Mouse (Mus musculus) cortical plate, adult 2 months (tissue): ENCODE results near the gene Frem2. TPM values are rescaled to one million over a fixed set of nuclear protein-coding genes. Genes with fewer than 3 reads are reported as not detected.

ENCODE experiments used
- H3K27ac ChIP-seq: fragments of 200-500 bp; 2 replicates; pipeline ENCODE4 v1.5.1; 2012; ENCODE audit warnings: low read length, control low read depth, inconsistent platforms; ENCODE audit not compliant: insufficient read depth
- H3K4me1 ChIP-seq: fragments of 200-500 bp; 2 replicates; pipeline ENCODE4 v1.6.1; 2011; ENCODE audit warnings: low read length; ENCODE audit not compliant: control insufficient read depth, insufficient read depth
- H3K4me3 ChIP-seq: fragments of 200-500 bp; 2 replicates; pipeline ENCODE4 v1.5.1; 2011; ENCODE audit warnings: mild to moderate bottlenecking, low read length, control low read depth; ENCODE audit not compliant: insufficient read depth
- CTCF ChIP-seq: fragments of 200-500 bp; IDR thresholded peaks from 2 replicates; pipeline ENCODE4 v1.5.1; 2011; ENCODE audit warnings: mild to moderate bottlenecking, control low read depth, low read length; ENCODE audit not compliant: insufficient read depth; ENCODE audit errors: extremely low read depth
- POLR2A ChIP-seq: fragments of 200-500 bp; IDR thresholded peaks from 2 replicates; pipeline ENCODE4 v1.6.1; 2011; ENCODE audit warnings: mild to moderate bottlenecking, low read length, control low read depth; ENCODE audit not compliant: insufficient read depth; ENCODE audit errors: extremely low read depth
- polyA plus RNA-seq: library from polyadenylated mRNA; depleted of rRNA; stranded (reverse); fragments of >200 nt; gene quantifications from 2 replicates; pipeline ENCODE4 v1.2.3, GENCODE M21; 2012

Gene Frem2
- polyA plus RNA-seq, 1 experiment = 1.3 TPM

DNA sequence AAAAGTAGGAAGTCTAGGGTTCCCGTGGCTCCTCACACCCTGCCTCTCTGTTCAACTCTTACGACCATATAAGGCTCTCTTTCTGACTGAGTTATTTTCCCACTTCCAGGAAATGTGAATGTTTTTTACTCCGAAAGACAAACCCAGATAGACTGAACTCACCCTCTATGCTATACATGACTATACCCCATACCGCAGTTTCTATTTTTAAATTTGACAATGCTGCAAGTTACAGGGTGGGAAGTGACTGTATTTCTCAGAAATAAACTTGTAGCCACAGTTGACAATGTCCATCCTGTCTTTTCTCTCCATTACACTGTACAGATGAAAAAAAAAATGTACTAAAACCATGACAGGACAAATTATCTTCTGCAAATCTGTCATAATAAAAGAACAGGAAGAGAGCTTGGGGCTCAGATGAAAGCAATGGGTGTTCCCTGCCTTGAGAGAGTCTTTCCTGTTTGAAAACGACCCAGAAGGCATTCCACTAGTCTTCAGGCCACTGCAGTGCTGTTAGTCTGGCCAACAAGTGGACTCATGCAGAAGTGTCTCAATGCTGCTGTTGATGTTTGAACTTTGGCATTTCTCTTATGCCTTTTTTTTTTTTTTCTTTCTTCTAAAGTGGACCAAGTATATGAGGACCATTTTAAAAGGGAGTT, 76.4 kb downstream of the Frem2 start:
- H3K4me1 ChIP-seq = no peaks in the 10 kb centered on the region
- TF ChIP-seq POLR2A = no peak
- no peak for TF ChIP-seq CTCF
- no peak overlapping the region; the same call in 1 of the 2 replicates for H3K27ac ChIP-seq
- H3K4me3 ChIP-seq = no peak overlapping the region

GRCm38 (mm10) chr3:53579121-53579704, 77.9 kb downstream of the Frem2 start:
- H3K4me1 ChIP-seq = no peaks in the 10 kb centered on the region
- TF ChIP-seq CTCF (no peak), POLR2A (no peak)
- no peak overlapping the region for H3K4me3 ChIP-seq
- H3K27ac ChIP-seq = no peak overlapping the region

DNA sequence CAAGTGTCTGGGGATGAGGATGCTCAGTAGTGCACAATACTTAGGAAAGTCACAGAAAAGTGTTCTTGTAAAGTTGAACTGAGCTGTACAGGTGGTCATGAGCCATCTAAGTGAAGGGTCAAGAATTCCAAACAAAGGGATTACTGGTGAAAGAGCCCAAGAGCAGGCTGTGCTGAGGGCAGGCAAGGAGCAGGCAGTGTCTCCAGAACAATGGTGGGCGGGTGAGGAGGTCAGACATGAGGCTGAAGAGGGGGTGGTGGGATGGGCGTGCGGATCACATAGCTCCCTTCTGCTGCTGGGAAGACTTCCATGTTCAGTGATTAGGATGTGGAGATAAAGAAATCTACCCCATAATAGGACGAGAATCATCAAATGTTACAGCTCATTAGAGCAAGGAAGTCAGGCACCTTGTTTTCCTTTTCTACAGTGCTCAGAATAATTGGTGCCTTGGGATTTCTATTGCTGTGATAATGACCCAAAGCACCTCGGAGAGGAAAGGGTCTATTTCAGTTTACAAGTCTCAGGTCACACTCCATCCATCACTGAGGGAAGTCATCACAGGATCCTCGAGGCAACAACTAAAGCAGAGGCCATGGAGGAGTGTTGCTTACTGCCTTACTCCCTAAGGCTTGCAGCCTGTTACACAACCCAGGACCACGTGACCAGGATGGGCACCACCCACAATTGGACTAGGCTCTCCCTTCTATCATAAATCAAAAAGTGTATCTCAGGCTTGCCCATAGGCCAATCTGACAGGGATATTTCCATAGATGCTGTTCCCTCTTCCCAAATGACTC, 80.6 kb downstream of the Frem2 start:
- TF ChIP-seq POLR2A (no peak), CTCF (no peak)
- no peaks in the 10 kb centered on the region for H3K4me1 ChIP-seq
- H3K27ac ChIP-seq = no peak overlapping the region
- H3K4me3 ChIP-seq = no peak overlapping the region

DNA sequence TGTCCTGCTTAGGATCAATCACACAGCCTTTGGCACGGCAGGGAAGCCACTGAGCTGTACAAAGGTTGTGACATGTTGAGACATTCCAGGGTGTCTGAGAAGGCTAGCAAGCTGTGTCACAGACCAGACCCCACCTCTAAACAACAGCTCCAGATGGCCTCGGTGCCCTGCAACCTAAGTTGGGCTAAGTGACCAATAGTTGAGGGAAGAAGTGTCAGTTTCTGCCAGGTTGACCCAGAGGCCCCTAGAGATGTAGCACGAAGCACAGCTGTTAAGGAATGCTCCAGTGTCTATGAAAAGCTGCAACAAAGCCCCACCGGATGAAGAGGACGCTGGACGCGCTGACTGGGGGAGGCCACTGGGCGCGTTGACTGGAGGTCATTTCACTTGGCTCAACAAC, 83.0 kb downstream of the Frem2 start:
- H3K4me3 ChIP-seq = no peak overlapping the region
- TF ChIP-seq POLR2A (no peak), CTCF (no peak)
- no peaks in the 10 kb centered on the region for H3K4me1 ChIP-seq
- H3K27ac ChIP-seq = no peak overlapping the region

- H3K4me3 ChIP-seq = no peak overlapping the region
- no peak overlapping the region for H3K27ac ChIP-seq
- no peak for TF ChIP-seq CTCF
- no peak for TF ChIP-seq POLR2A
- no peaks in the 10 kb centered on the region for H3K4me1 ChIP-seq
Measured at GRCm38 (mm10) chr3:53571663-53572062, 85.5 kb downstream of the Frem2 start.

DNA sequence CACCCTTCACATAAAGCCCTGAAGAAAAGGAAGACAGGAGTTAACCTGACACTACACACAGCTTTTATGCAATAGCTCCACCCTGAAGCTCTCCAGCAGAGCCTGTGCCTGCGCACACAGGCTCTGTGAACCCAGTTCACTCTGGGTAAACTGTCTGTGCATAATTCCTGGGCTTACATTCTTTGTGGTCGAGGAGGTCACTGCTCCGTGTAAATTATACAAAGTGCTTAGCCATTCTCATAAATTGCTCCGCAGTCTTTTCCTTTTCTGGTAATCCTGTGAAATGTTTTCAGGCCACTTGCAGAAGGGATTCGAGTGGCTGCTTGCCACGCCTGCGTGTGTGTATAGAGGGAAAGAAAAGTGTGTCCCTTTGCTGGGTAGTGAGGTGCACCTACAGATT, 92.6 kb downstream of the Frem2 start:
- H3K27ac ChIP-seq = no peak overlapping the region
- no peak for TF ChIP-seq CTCF
- no peak for TF ChIP-seq POLR2A
- no peak overlapping the region for H3K4me3 ChIP-seq
- H3K4me1 ChIP-seq = peaks cover 4% of the 10 kb centered on the region; the same call in 1 of the 2 replicates

- no peak overlapping the region for H3K27ac ChIP-seq
- peaks cover 4% of the 10 kb centered on the region; the same call in 1 of the 2 replicates for H3K4me1 ChIP-seq
- TF ChIP-seq POLR2A (no peak), CTCF (no peak)
- no peak overlapping the region for H3K4me3 ChIP-seq
Measured at GRCm38 (mm10) chr3:53563746-53564145, 93.4 kb downstream of the Frem2 start.

DNA sequence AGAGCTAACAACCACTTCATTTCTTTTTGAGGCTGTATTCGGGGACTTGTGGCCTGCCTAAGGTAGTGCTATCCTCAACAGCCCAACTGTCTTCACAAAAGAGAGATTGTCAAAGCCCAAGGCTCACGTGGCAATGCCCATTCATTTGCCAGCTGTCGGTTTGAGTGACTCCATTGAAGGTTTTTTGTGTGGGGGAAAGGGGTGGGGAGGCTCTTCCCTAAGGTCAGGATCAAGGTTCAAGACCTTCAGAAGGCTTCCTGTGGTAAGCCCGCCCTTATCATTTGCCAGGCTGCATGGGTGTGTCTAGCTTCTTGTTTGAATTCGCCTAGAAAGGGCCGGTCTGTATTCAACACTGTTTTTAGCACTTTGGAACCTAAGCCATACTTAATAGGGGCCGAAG, 95.3 kb downstream of the Frem2 start:
- Histone ChIP-seq H3K4me1 (peaks cover 4% of the 10 kb centered on the region; the same call in 1 of the 2 replicates), H3K27ac (no peak overlapping the region), H3K4me3 (no peak overlapping the region)
- no peak for TF ChIP-seq CTCF
- TF ChIP-seq POLR2A = no peak

- Histone ChIP-seq H3K27ac (no peak overlapping the region), H3K4me3 (no peak overlapping the region), H3K4me1 (peaks cover 3% of the 10 kb centered on the region; the same call in 1 of the 2 replicates)
- TF ChIP-seq CTCF = no peak
- TF ChIP-seq POLR2A = no peak
Measured at GRCm38 (mm10) chr3:53559056-53559455, 98.1 kb downstream of the Frem2 start.
